Mouse (Mus musculus) heart, postnatal 0 days (tissue): ENCODE measurements around the gene Sel1l3.

Experiments
- CTCF ChIP-seq: IDR thresholded peaks from 2 replicates; pipeline ENCODE4 v1.5.1; 2016; ENCODE audit warnings: antibody characterized with exemption, control low read depth, low read depth
- EP300 ChIP-seq: IDR thresholded peaks from 2 replicates; pipeline ENCODE4 v1.6.1; 2016; ENCODE audit warnings: antibody characterized with exemption, low read depth

GRCm38 (mm10) chr5:53176075-53176474 is 37.7 kb downstream of the Sel1l3 start:
- TF ChIP-seq EP300 = no peak
- no peak for TF ChIP-seq CTCF
